Mouse (Mus musculus) adrenal gland, postnatal 10 days (tissue): ENCODE measurements around the gene Ttc3. TPM values are rescaled to one million over a fixed set of nuclear protein-coding genes. Genes with fewer than 3 reads are reported as not detected.
A peak's percentile ranks its signal among the peaks of the same experiment; 100 is the strongest.
"Not testable (repeated sequence)": the region's sequence is repeated elsewhere in the genome, so short reads cannot be mapped to it uniquely, and the experiment has no call there.

ENCODE experiments used
- DNase-seq: peaks from one replicate; pipeline ENCODE4 v3.0.0; 2021; ENCODE audit warnings: mixed read lengths
- long read RNA-seq, 2 experiments: library from polyadenylated mRNA; stranded (forward); transcript quantifications; one replicate each; pipeline ENCODE4 v2.0.0; 2021
- total RNA-seq, 2 experiments: library from RNA; stranded (reverse); gene quantifications; 2 replicates each; pipeline ENCODE4 v1.2.3; 2021

Ttc3 gene
- total RNA-seq = 100 to 1,000 TPM in 1 of 2 experiments, 10 to 100 TPM in 1; 94.4 to 116 TPM
- long read RNA-seq, experiment 1, partial matches to known transcripts = 24 of 63 reads
- long read RNA-seq, experiment 1, other reads (novel, unspliced or antisense) = 37 of 63 reads
- long read RNA-seq, experiment 2, partial matches to known transcripts = 4 of 7 reads
- long read RNA-seq, experiment 2, other reads (novel, unspliced or antisense) = 2 of 7 reads

GRCm38 (mm10) chr16:94370173-94370914, at the start of gene Ttc3:
Ttc3 (plus strand) TSS chr16:94370618.
- DNase-seq = peak; percentile 96

- no peak for DNase-seq
Measured at GRCm38 (mm10) chr16:94323681-94324080, 46.7 kb upstream of the Ttc3 start.

GRCm38 (mm10) chr16:94326008-94326407, 44.4 kb upstream of the Ttc3 start:
- no peak for DNase-seq

GRCm38 (mm10) chr16:94327781-94328711, 42.4 kb upstream of the Ttc3 start, which contains the start of gene Ripply3:
Ripply3 (plus strand) TSS chr16:94328420.
- DNase-seq = peak; percentile 70

GRCm38 (mm10) chr16:94328881-94329867, 41.2 kb upstream of the Ttc3 start:
- DNase-seq = peak; percentile 26

GRCm38 (mm10) chr16:94330429-94330828, 40.0 kb upstream of the Ttc3 start:
- DNase-seq = no peak

- DNase-seq = no peak
Measured at GRCm38 (mm10) chr16:94331233-94331885, 39.1 kb upstream of the Ttc3 start.

- peak; percentile 81 for DNase-seq
Measured at GRCm38 (mm10) chr16:94331886-94332252, 38.5 kb upstream of the Ttc3 start.

GRCm38 (mm10) chr16:94335656-94336055, 34.8 kb upstream of the Ttc3 start:
- no peak for DNase-seq

- DNase-seq = not testable (repeated sequence)
Measured at GRCm38 (mm10) chr16:94339164-94340160, 31.0 kb upstream of the Ttc3 start.

GRCm38 (mm10) chr16:94345733-94346132, 24.7 kb upstream of the Ttc3 start:
- no peak for DNase-seq

GRCm38 (mm10) chr16:94347080-94347731, 23.2 kb upstream of the Ttc3 start:
- DNase-seq = peak; percentile 20

GRCm38 (mm10) chr16:94348779-94349178, 21.6 kb upstream of the Ttc3 start:
- no peak for DNase-seq

GRCm38 (mm10) chr16:94349588-94350286, 20.7 kb upstream of the Ttc3 start:
- no peak for DNase-seq

GRCm38 (mm10) chr16:94350287-94350677, 20.1 kb upstream of the Ttc3 start:
- no peak for DNase-seq

GRCm38 (mm10) chr16:94354450-94354849, 16.0 kb upstream of the Ttc3 start:
- DNase-seq = no peak

GRCm38 (mm10) chr16:94356046-94356445, 14.4 kb upstream of the Ttc3 start:
- no peak for DNase-seq

GRCm38 (mm10) chr16:94356776-94357494, 13.5 kb upstream of the Ttc3 start:
- DNase-seq = no peak
